Mouse (Mus musculus) midbrain, embryonic 15.5 days (tissue): ENCODE data around the gene Cdc40. TPM values are rescaled to one million over a fixed set of nuclear protein-coding genes. Genes with fewer than 3 reads are reported as not detected.

Experiments used
- ATAC-seq: fragments of 200-750 bp; cut with Nextera tagmentation; replicated peaks from 2 replicates; pipeline ENCODE4 v1.8.0; 2017; ENCODE audit warnings: moderate TSS enrichment
- H3K27ac ChIP-seq: fragments of 300-500 bp; sonication (generic); 2 replicates; pipeline ENCODE4 v1.5.1; 2015; ENCODE audit warnings: mild to moderate bottlenecking, inconsistent platforms
- H3K27me3 ChIP-seq: fragments of 300-500 bp; sonication (generic); replicated peaks from 2 replicates; pipeline ENCODE4 v1.6.1; 2015; ENCODE audit warnings: inconsistent platforms
- H3K36me3 ChIP-seq: fragments of 300-500 bp; sonication (generic); replicated peaks from 2 replicates; pipeline ENCODE4 v1.6.1; 2015; ENCODE audit warnings: inconsistent platforms
- H3K4me1 ChIP-seq: fragments of 300-500 bp; sonication (generic); 2 replicates; pipeline ENCODE4 v1.6.1; 2015; ENCODE audit warnings: inconsistent platforms
- H3K4me2 ChIP-seq: fragments of 300-500 bp; sonication (generic); 2 replicates; pipeline ENCODE4 v1.6.1; 2015; ENCODE audit warnings: inconsistent platforms, mild to moderate bottlenecking, moderate library complexity
- H3K4me3 ChIP-seq: fragments of 300-500 bp; sonication (generic); 2 replicates; pipeline ENCODE4 v1.5.1; 2015; ENCODE audit warnings: mild to moderate bottlenecking, inconsistent platforms
- H3K9ac ChIP-seq: fragments of 300-500 bp; sonication (generic); 2 replicates; pipeline ENCODE4 v1.6.1; 2015; ENCODE audit warnings: mild to moderate bottlenecking, inconsistent platforms
- H3K9me3 ChIP-seq: fragments of 300-500 bp; sonication (generic); 2 replicates; pipeline ENCODE4 v1.6.1; 2016; ENCODE audit warnings: inconsistent platforms
- WGBS: fragments of 180-500 bp; shearing (Covaris S2); methylation state at CpG from one replicate; pipeline ENCODE4 v1.1.7; 2015; ENCODE audit warnings: mixed read lengths; 5-methylcytosine and 5-hydroxymethylcytosine counted together
- polyA plus RNA-seq: library from polyadenylated mRNA; unstranded; fragments of >200 nt; fragmentation: Nextera tagmentation; extraction: Ambion mirVana; gene quantifications from 2 replicates; pipeline ENCODE4 v1.2.1, GENCODE M21; 2015

The Cdc40 gene
- 22.0 and 23.6 TPM in 2 replicates for polyA plus RNA-seq

DNA sequence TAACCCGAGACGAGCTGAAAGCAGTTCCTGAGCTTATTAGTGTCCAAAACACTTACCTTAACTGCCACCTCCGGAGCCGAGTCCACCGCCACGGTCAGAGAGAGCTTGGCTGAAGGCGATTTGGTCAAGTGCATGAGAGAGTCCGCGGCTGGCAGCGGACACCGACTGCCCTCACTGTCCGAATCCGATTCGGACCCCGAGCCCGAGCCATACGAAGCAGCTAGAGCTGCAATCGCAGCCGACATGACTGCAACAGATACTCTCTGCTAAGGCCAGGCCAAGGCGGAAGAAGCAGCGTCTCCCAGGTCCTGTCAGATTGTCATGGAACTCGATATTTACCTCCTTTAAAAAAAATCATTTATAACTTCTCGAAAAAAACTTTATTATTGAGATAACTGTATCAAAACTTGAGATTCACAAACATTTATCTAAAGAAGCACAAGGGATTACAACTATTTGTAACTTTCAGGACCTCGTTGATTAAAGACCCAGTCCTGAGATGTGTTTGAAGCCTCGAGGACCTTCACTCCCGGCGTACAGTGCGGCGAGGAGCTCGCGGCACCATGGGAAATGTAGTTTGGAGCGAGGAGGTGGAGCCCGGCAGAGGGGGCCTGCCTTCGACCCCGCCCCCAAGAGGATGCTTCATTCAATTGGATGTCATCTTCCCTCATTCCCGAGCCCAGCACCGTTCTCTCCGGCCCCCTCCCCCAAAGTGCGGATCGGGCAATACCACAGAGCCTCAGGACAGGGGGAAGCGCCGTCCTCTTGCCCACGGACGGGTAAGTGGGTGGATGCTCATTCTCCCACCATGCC, at the start of gene Cdc40, which contains the start of gene Wasf1:
Gene Cdc40 (minus strand): TSS at position 481 of the 813 bp plus-strand sequence.
Gene Wasf1 (plus strand): TSS at position 645 of the 813 bp plus-strand sequence.
- peak; percentile 97 for ATAC-seq
- Histone ChIP-seq H3K9ac (peak within 1 kb of the TSS; percentile 97), H3K4me2 (peak within 1 kb of the TSS; percentile 69), H3K4me1 (peaks cover 23% of the 10 kb centered on the region), H3K9me3 (no peaks in the 10 kb centered on the region), H3K27ac (peak within 1 kb of the TSS; percentile 100), H3K4me3 (peak within 1 kb of the TSS; percentile 99), H3K27me3 (no peaks in the 10 kb centered on the region), H3K36me3 (no peaks in the 10 kb centered on the region)
- WGBS = under 1% methylated on average over 44 of the region's 44 CpGs

DNA sequence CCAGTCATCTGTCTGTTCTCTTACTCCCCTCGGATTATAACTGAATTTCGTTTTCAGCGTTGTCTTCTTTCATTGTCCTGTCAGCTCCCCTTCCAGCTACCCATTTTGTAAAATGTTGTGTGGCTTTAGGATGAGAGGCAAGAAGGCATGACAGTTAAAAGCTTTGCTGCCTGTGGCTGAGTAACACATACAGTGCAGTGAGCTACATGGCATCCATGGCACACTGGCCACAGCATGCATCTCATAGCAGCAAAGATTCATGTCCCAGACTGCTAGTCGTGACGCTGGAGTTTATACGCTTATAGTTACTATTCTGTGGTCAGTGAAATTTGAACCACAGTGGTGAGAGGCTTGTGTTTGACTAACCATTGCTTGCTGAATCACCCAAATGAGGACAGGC, 36.4 kb upstream of the Cdc40 start:
- Histone ChIP-seq H3K4me2 (no peak overlapping the region), H3K9me3 (no peaks in the 10 kb centered on the region), H3K9ac (no peak overlapping the region), H3K27me3 (no peaks in the 10 kb centered on the region), H3K36me3 (peaks cover 4% of the 10 kb centered on the region; the same call in 1 of the 2 replicates), H3K4me1 (0 out of 2 replicates have a peak, but pooled peaks cover 4% of the 10 kb centered on the region), H3K4me3 (no peak overlapping the region), H3K27ac (no peak overlapping the region)
- WGBS = 77% methylated on average over 6 of the region's 6 CpGs
- no peak for ATAC-seq

DNA sequence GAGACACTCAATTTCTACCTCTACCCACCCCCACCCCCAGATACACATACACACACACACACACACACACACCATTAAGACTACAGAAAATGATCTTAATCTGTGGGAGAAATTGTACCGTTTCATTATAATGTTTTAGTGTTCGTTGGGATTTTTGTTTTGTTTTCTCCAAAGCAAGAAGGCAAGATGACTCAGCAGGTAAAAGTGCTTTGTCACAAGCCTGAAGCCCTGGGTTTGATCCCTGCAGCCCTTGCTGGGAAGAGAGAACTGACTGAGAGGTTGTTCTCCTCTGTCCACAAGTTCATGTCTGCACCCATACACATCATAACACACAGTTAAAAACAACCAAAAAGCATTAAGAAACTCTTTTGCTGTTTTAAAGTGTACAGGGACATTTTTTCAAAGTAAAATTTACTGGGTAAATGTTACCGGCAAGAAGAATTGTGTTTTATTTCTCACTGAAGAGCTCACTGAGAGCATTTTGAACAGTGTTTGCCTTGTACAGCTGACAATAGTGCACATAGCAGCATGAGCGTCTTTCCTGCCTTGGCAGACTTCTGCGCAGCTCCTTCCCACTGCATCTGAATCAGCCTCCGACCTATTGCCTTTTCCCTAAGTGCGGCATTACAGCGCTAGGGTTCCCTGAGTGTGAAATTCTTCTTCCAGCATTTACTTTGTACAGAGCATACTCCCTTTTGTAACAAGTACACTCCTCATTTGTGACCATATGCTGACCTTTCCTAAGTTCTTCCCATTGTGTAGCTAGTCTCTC, 35.7 kb upstream of the Cdc40 start:
- H3K36me3 ChIP-seq = peaks cover 4% of the 10 kb centered on the region; the same call in 1 of the 2 replicates
- H3K9me3 ChIP-seq = no peaks in the 10 kb centered on the region
- 0 out of 2 replicates have a peak, but pooled peaks cover 4% of the 10 kb centered on the region for H3K4me1 ChIP-seq
- no peak overlapping the region for H3K27ac ChIP-seq
- no peaks in the 10 kb centered on the region for H3K27me3 ChIP-seq
- no peak overlapping the region for H3K9ac ChIP-seq
- no peak overlapping the region for H3K4me2 ChIP-seq
- ATAC-seq = no peak
- 83% methylated on average over 8 of the region's 8 CpGs for WGBS
- no peak overlapping the region for H3K4me3 ChIP-seq

DNA sequence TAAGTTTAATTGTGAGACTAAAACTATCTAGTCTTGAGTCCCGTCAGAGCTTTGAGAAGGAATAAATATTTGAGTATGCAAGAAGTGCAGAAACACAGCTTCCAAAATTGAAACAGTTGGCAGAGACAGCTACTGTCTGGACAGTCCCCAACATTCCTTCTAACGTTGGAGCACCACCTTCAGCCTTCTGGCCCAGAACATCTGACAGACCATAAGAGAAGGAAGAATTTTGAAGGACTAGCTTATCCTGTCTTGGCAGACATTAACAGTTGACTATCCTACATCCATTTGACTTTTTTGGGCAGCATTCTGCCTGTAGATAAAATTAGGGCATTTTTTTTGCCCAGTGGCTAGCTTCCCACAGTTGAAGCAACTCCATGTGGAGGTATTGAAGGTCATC, 32.1 kb upstream of the Cdc40 start:
- no peaks in the 10 kb centered on the region for H3K9me3 ChIP-seq
- 0 out of 2 replicates have a peak, but pooled peaks cover 8% of the 10 kb centered on the region for H3K4me1 ChIP-seq
- H3K27me3 ChIP-seq = no peaks in the 10 kb centered on the region
- 91% methylated on average over 2 of the region's 2 CpGs for WGBS
- no peak overlapping the region for H3K9ac ChIP-seq
- no peak overlapping the region for H3K4me3 ChIP-seq
- H3K27ac ChIP-seq = no peak overlapping the region
- H3K4me2 ChIP-seq = no peak overlapping the region
- ATAC-seq = no peak
- no peaks in the 10 kb centered on the region for H3K36me3 ChIP-seq

DNA sequence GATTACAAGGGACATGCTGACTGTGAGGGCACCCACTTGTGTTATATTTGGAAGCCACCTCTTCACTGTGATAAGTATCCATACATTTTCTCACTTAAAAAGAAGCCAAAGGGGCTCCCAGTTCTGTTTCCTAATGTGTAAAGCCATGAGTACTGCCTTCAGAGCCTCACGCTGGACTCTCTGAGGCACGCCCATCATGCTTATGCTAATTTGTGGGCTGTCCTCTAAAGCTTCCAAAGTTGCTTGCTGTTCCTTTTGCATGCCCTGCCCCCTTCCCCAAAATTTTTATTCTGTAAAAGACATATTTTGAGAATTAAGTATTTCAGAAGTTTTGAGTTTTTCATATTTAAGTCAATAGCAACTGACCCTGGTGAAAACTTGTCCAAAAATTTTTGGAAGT, 27.7 kb upstream of the Cdc40 start:
- H3K9ac ChIP-seq = no peak overlapping the region
- peaks cover 9% of the 10 kb centered on the region; the same call in 1 of the 2 replicates for H3K4me1 ChIP-seq
- H3K9me3 ChIP-seq = no peaks in the 10 kb centered on the region
- H3K4me2 ChIP-seq = no peak overlapping the region
- H3K4me3 ChIP-seq = no peak overlapping the region
- no peak for ATAC-seq
- no peaks in the 10 kb centered on the region for H3K27me3 ChIP-seq
- no peak overlapping the region for H3K27ac ChIP-seq
- H3K36me3 ChIP-seq = no peaks in the 10 kb centered on the region
- 36% methylated on average over 2 of the region's 2 CpGs for WGBS

DNA sequence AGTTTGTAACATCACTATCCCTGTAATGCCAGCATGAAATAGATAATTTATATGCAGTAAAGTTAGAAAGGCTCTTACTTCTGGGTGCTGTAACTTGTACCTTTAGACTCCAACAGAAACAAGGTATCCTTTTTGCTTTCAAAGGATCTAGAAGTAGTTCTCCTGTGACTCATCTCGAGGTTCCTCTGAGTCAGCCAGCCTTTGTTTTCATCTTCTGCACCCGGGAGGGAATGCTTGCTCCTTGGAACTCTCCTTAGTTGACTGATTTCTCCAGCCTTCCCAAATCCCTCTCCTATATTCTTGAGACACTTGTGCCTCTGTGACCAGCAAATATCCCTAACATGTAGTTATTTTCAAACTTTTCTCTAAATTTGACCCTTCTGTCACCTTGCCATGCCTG, 25.5 kb upstream of the Cdc40 start:
- 34% methylated on average over 2 of the region's 2 CpGs for WGBS
- H3K27ac ChIP-seq = no peak overlapping the region
- H3K4me3 ChIP-seq = no peak overlapping the region
- no peak overlapping the region for H3K9ac ChIP-seq
- no peaks in the 10 kb centered on the region for H3K36me3 ChIP-seq
- ATAC-seq = no peak
- no peaks in the 10 kb centered on the region for H3K9me3 ChIP-seq
- H3K4me2 ChIP-seq = no peak overlapping the region
- H3K27me3 ChIP-seq = no peaks in the 10 kb centered on the region
- peaks cover 9% of the 10 kb centered on the region; the same call in 1 of the 2 replicates for H3K4me1 ChIP-seq

DNA sequence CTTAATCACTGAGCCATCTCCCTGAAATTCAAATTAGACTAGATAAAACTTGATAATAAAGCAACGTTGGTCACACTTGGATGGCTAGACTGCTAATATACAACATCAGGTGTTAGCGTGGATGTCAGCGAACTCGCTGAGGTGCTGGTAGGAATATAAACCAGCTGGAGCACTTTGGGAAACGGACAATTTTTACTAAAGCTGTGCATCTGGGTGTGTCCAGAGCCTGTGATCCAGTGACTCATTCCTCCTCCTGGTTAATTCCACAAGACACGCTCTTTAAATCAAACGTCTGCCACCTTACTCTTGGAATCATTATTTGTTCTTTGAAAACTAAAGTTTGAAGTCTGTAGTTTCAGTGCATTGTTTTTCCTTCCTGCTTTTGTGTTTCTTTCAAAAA, 23.7 kb upstream of the Cdc40 start:
- H3K4me3 ChIP-seq = no peak overlapping the region
- H3K4me1 ChIP-seq = peaks cover 9% of the 10 kb centered on the region; the same call in 1 of the 2 replicates
- no peak overlapping the region for H3K27ac ChIP-seq
- H3K9me3 ChIP-seq = no peaks in the 10 kb centered on the region
- no peak overlapping the region for H3K9ac ChIP-seq
- H3K36me3 ChIP-seq = no peaks in the 10 kb centered on the region
- H3K4me2 ChIP-seq = no peak overlapping the region
- no peaks in the 10 kb centered on the region for H3K27me3 ChIP-seq
- ATAC-seq = no peak
- 75% methylated on average over 7 of the region's 7 CpGs for WGBS

DNA sequence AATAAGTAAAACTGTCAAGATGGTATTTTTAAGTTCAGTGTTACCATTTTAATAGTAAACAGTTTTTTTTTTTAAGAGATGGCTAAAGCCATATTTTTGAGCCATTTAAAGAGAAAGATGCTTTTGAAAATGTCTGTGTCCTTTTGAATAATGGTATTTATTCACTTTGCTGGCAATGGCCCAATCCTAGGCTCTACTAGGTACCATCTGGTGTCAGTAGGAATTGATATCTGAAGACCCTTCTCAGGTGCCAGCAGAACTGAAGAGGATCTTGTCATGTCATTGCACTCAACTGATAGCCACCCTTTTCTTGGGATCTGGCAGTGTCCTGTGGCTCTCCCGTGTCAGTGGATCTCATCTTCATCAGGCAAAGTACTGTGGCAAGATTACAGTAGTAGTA, 23.0 kb upstream of the Cdc40 start:
- ATAC-seq = no peak
- no peak overlapping the region for H3K9ac ChIP-seq
- H3K4me2 ChIP-seq = no peak overlapping the region
- H3K4me1 ChIP-seq = peaks cover 9% of the 10 kb centered on the region; the same call in 1 of the 2 replicates
- no peaks in the 10 kb centered on the region for H3K9me3 ChIP-seq
- H3K27ac ChIP-seq = no peak overlapping the region
- WGBS = 91% methylated on average over 1 of the region's 1 CpGs
- H3K27me3 ChIP-seq = no peaks in the 10 kb centered on the region
- no peaks in the 10 kb centered on the region for H3K36me3 ChIP-seq
- H3K4me3 ChIP-seq = no peak overlapping the region

DNA sequence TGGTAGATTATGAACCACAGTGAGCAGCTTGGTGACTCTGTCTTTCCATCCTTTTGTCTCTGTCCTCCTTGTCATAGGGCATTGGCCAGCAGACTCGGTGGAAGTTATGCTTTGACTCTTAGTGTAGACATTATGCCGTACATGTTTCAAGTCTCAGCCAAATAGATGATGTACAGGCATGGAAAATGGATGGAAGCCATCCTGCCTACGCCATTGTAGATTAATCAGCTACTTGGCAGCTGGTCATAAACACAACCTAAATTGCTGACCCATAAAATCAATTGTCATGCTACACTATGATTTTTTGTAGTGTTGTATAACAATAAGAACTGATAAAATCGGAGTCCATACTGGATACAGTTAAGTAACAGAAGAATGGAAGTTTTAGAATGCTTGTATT, 18.7 kb upstream of the Cdc40 start:
- no peak overlapping the region for H3K9ac ChIP-seq
- H3K27ac ChIP-seq = no peak overlapping the region
- peaks cover 8% of the 10 kb centered on the region for H3K4me1 ChIP-seq
- H3K4me3 ChIP-seq = no peak overlapping the region
- H3K36me3 ChIP-seq = no peaks in the 10 kb centered on the region
- no peak overlapping the region for H3K4me2 ChIP-seq
- H3K9me3 ChIP-seq = no peaks in the 10 kb centered on the region
- H3K27me3 ChIP-seq = no peaks in the 10 kb centered on the region
- 75% methylated on average over 4 of the region's 4 CpGs for WGBS
- ATAC-seq = no peak

DNA sequence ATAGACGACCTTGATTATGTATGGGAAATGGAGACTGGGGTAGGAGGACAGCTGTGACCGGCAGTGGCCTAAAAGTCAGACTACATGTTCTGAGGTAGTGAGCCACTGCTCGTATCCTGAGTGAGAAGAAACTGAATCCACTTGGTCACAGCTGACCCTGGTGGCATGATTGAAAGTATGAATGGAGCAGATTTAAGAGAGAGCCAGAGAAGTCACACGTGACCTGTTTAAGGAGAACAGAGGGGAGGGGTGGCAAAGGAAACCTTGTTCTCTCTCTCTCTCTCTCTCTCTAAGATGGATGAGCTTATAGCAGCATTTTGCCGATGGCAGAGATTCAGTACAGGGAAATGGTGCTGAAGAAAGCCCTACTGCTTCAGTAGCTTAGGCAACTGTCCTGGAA, 13.5 kb upstream of the Cdc40 start:
- no peaks in the 10 kb centered on the region for H3K27me3 ChIP-seq
- H3K27ac ChIP-seq = no peak overlapping the region
- peaks cover 13% of the 10 kb centered on the region; the same call in 1 of the 2 replicates for H3K4me1 ChIP-seq
- no peak overlapping the region for H3K4me2 ChIP-seq
- no peak overlapping the region for H3K9ac ChIP-seq
- WGBS = 48% methylated on average over 5 of the region's 5 CpGs
- ATAC-seq = no peak
- H3K4me3 ChIP-seq = no peak overlapping the region
- H3K36me3 ChIP-seq = no peaks in the 10 kb centered on the region
- H3K9me3 ChIP-seq = no peaks in the 10 kb centered on the region

DNA sequence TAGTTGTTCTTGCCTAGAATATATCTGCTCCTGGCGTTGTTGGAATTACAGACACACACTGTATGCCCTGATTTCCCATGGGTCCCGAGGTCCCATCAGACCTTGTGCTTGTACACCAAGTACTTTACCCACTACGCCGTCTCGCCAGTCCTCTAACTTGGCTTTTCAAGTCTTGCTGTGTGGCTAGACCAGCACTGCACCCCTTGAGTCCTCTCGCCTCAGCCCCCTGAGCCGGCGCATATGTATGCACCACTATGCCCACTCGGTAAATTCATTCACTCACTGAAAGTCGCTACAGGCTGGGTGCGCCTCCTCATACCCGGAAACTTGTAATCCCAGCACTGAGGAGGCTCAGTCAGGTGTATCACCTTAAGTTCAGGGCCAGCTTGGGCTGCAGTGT, 12.7 kb upstream of the Cdc40 start:
- H3K27me3 ChIP-seq = no peaks in the 10 kb centered on the region
- H3K4me3 ChIP-seq = no peak overlapping the region
- no peaks in the 10 kb centered on the region for H3K36me3 ChIP-seq
- ATAC-seq = no peak
- no peak overlapping the region for H3K27ac ChIP-seq
- 90% methylated on average over 12 of the region's 12 CpGs for WGBS
- no peak overlapping the region for H3K4me2 ChIP-seq
- peaks cover 13% of the 10 kb centered on the region; the same call in 1 of the 2 replicates for H3K4me1 ChIP-seq
- no peak overlapping the region for H3K9ac ChIP-seq
- H3K9me3 ChIP-seq = no peaks in the 10 kb centered on the region

DNA sequence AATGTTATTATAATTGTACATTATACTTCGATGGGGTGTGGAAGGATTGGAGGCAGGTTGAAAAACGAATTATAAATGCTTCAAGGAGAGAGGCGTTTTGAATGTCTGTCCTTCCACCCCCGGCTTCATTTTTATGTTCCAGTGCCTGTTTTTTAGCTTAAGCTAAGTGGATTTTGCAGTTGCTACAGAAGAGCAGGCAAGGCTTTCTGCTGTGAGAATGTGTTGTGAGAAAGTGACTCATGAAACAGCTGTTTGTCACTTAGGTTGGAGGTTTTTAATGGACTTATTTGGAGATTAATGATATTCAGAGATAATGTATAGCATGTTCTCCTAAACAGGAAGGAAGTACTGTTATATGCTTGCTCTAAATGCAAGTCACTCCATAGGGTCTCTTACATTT, 6.0 kb upstream of the Cdc40 start:
- Histone ChIP-seq H3K9me3 (no peaks in the 10 kb centered on the region), H3K4me2 (no peak overlapping the region), H3K9ac (no peak overlapping the region), H3K27ac (no peak overlapping the region), H3K4me3 (no peak overlapping the region), H3K36me3 (no peaks in the 10 kb centered on the region), H3K27me3 (no peaks in the 10 kb centered on the region), H3K4me1 (peaks cover 4% of the 10 kb centered on the region)
- WGBS = 86% methylated on average over 4 of the region's 4 CpGs
- no peak for ATAC-seq
